Mouse (Mus musculus) liver, adult 2 months (tissue): ENCODE results near the gene Sec14l1. TPM values are rescaled to one million over a fixed set of nuclear protein-coding genes. Genes with fewer than 3 reads are reported as not detected.

Experiments
- DNase-seq: peaks from one replicate; pipeline ENCODE4 v3.0.0-alpha.2; 2011; ENCODE audit warnings: low read depth, low spot score; ENCODE audit errors: extremely low read depth
- H3K27ac ChIP-seq: fragments of 200-500 bp; replicated peaks from 2 replicates; pipeline ENCODE4 v1.5.1; 2012; ENCODE audit warnings: low read depth, mild to moderate bottlenecking, control low read depth, inconsistent platforms, low read length; ENCODE audit not compliant: insufficient read depth
- H3K27me3 ChIP-seq: fragments of 200-500 bp; 2 replicates; pipeline ENCODE4 v1.6.1; 2012; ENCODE audit warnings: mild to moderate bottlenecking, moderate library complexity, low read length, inconsistent platforms; ENCODE audit not compliant: control insufficient read depth, insufficient read depth
- H3K36me3 ChIP-seq: fragments of 200-500 bp; 2 replicates; pipeline ENCODE4 v1.6.1; 2012; ENCODE audit warnings: low read length, inconsistent platforms; ENCODE audit not compliant: control insufficient read depth, insufficient read depth
- H3K4me1 ChIP-seq: fragments of 200-500 bp; 2 replicates; pipeline ENCODE4 v1.6.1; 2011; ENCODE audit warnings: low read length; ENCODE audit not compliant: control insufficient read depth, insufficient read depth
- H3K4me3 ChIP-seq: fragments of 200-500 bp; 2 replicates; pipeline ENCODE4 v1.5.1; 2011; ENCODE audit warnings: low read depth, mild to moderate bottlenecking, control low read depth, low read length, moderate library complexity; ENCODE audit not compliant: insufficient read depth
- H3K79me2 ChIP-seq: fragments of 200-500 bp; 2 replicates; pipeline ENCODE4 v1.6.1; 2012; ENCODE audit warnings: inconsistent platforms, mild to moderate bottlenecking, low read length, moderate library complexity; ENCODE audit not compliant: control insufficient read depth, insufficient read depth
- H3K9ac ChIP-seq: fragments of 200-500 bp; 2 replicates; pipeline ENCODE4 v1.6.1; 2012; ENCODE audit warnings: low read depth, mild to moderate bottlenecking, control low read depth, inconsistent platforms, low read length
- CTCF ChIP-seq: fragments of 200-500 bp; IDR thresholded peaks from 2 replicates; pipeline ENCODE4 v1.5.1; 2011; ENCODE audit warnings: low read depth, low read length, control low read depth
- POLR2A ChIP-seq: fragments of 200-500 bp; IDR thresholded peaks from 2 replicates; pipeline ENCODE4 v1.6.1; 2011; ENCODE audit warnings: low read length, control low read depth; ENCODE audit not compliant: insufficient read depth; ENCODE audit errors: extremely low read depth
- WGBS: fragments of 180-500 bp; shearing (Covaris S2); methylation state at CpG from one replicate; pipeline ENCODE4 v1.1.7; 2018; 5-methylcytosine and 5-hydroxymethylcytosine counted together
- polyA plus RNA-seq: library from polyadenylated mRNA; depleted of rRNA; stranded (reverse); fragments of >200 nt; gene quantifications from 2 replicates; pipeline ENCODE4 v1.2.3, GENCODE M21; 2012
- total RNA-seq: library from RNA; depleted of rRNA; stranded (reverse); fragments of >200 nt; gene quantifications from 2 replicates; pipeline ENCODE4 v1.2.3, GENCODE M21; 2014

The Sec14l1 gene
- total and polyA plus RNA-seq, 2 experiments, result 4.6 to 8.2 TPM

- H3K27ac ChIP-seq, result no peak overlapping the region
- H3K4me1 ChIP-seq, result no peaks in the 10 kb centered on the region
- no peaks in the 10 kb centered on the region for H3K27me3 ChIP-seq
- no peak for DNase-seq
- no peaks in the 10 kb centered on the region for H3K79me2 ChIP-seq
- H3K4me3 ChIP-seq, result no peak overlapping the region
- WGBS, result 82% methylated on average over 7 of the region's 7 CpGs
- H3K9ac ChIP-seq, result no peak overlapping the region
- no peak for TF ChIP-seq POLR2A
- no peak for TF ChIP-seq CTCF
- peaks cover 8% of the 10 kb centered on the region; the same call in 1 of the 2 replicates for H3K36me3 ChIP-seq
These were observed 39.3 kb downstream of the Sec14l1 start for GRCm38 (mm10) chr11:117154088-117154815.

- Histone ChIP-seq H3K4me3 (no peak overlapping the region), H3K27ac (no peak overlapping the region), H3K36me3 (no peaks in the 10 kb centered on the region; the same call in 1 of the 2 replicates), H3K9ac (no peak overlapping the region), H3K4me1 (no peaks in the 10 kb centered on the region), H3K79me2 (no peaks in the 10 kb centered on the region), H3K27me3 (no peaks in the 10 kb centered on the region)
- DNase-seq, result no peak
- 63% methylated on average over 15 of the region's 15 CpGs for WGBS
- TF ChIP-seq CTCF, result no peak
- TF ChIP-seq POLR2A, result no peak
These were observed 41.8 kb downstream of the Sec14l1 start for GRCm38 (mm10) chr11:117156725-117157124.

- Histone ChIP-seq H3K27ac (no peak overlapping the region), H3K36me3 (no peaks in the 10 kb centered on the region; the same call in 1 of the 2 replicates), H3K27me3 (no peaks in the 10 kb centered on the region), H3K4me1 (no peaks in the 10 kb centered on the region), H3K4me3 (no peak overlapping the region), H3K9ac (no peak overlapping the region), H3K79me2 (no peaks in the 10 kb centered on the region)
- TF ChIP-seq CTCF (no peak), POLR2A (no peak)
- DNase-seq, result no peak
- WGBS, result 87% methylated on average over 11 of the region's 11 CpGs
These were observed 43.4 kb downstream of the Sec14l1 start for GRCm38 (mm10) chr11:117158343-117158742.

GRCm38 (mm10) chr11:117159257-117159945, 44.4 kb downstream of the Sec14l1 start:
- H3K79me2 ChIP-seq, result no peaks in the 10 kb centered on the region
- no peaks in the 10 kb centered on the region for H3K27me3 ChIP-seq
- H3K4me3 ChIP-seq, result no peak overlapping the region
- no peaks in the 10 kb centered on the region for H3K4me1 ChIP-seq
- WGBS, result 82% methylated on average over 13 of the region's 13 CpGs
- TF ChIP-seq POLR2A (no peak), CTCF (no peak)
- DNase-seq, result peak; percentile 13
- H3K27ac ChIP-seq, result no peak overlapping the region
- H3K36me3 ChIP-seq, result no peaks in the 10 kb centered on the region; the same call in 1 of the 2 replicates
- H3K9ac ChIP-seq, result no peak overlapping the region

- WGBS, result 80% methylated on average over 5 of the region's 5 CpGs
- Histone ChIP-seq H3K4me3 (no peak overlapping the region), H3K79me2 (no peaks in the 10 kb centered on the region), H3K36me3 (no peaks in the 10 kb centered on the region; the same call in 1 of the 2 replicates), H3K4me1 (no peaks in the 10 kb centered on the region), H3K27me3 (no peaks in the 10 kb centered on the region), H3K27ac (no peak overlapping the region), H3K9ac (no peak overlapping the region)
- TF ChIP-seq POLR2A, result no peak
- TF ChIP-seq CTCF, result no peak
- no peak for DNase-seq
These were observed 45.0 kb downstream of the Sec14l1 start for GRCm38 (mm10) chr11:117159946-117160307.

GRCm38 (mm10) chr11:117160791-117161190, 45.8 kb downstream of the Sec14l1 start:
- 94% methylated on average over 12 of the region's 12 CpGs for WGBS

More at GRCm38 (mm10) chr11:117160791-117161190, 45.8 kb downstream of the Sec14l1 start:
- no peak overlapping the region for H3K4me3 ChIP-seq
- no peaks in the 10 kb centered on the region; the same call in 1 of the 2 replicates for H3K36me3 ChIP-seq
- no peaks in the 10 kb centered on the region for H3K4me1 ChIP-seq
- DNase-seq, result no peak
- no peak overlapping the region for H3K9ac ChIP-seq
- H3K27ac ChIP-seq, result no peak overlapping the region
- no peaks in the 10 kb centered on the region for H3K27me3 ChIP-seq
- H3K79me2 ChIP-seq, result no peaks in the 10 kb centered on the region
- no peak for TF ChIP-seq CTCF
- TF ChIP-seq POLR2A, result no peak
